Mouse (Mus musculus) heart, adult 2 months (tissue): ENCODE results near the gene Nfic. TPM values are rescaled to one million over a fixed set of nuclear protein-coding genes. Genes with fewer than 3 reads are reported as not detected.

ENCODE experiments used
- DNase-seq, 2 experiments: peaks; one replicate each; pipeline ENCODE4 v3.0.0; 2021
- H3K27ac ChIP-seq: fragments of 200-600 bp; 2 replicates; pipeline ENCODE4 v1.8.1; 2022
- H3K27me3 ChIP-seq: fragments of 200-500 bp; 2 replicates; pipeline ENCODE4 v1.6.1; 2012; ENCODE audit warnings: mild to moderate bottlenecking, low read length, inconsistent platforms, mixed read lengths; ENCODE audit not compliant: control insufficient read depth, insufficient read depth
- H3K36me3 ChIP-seq: fragments of 200-500 bp; 2 replicates; pipeline ENCODE4 v1.6.1; 2012; ENCODE audit warnings: low read length, inconsistent platforms; ENCODE audit not compliant: control insufficient read depth, insufficient read depth
- H3K4me1 ChIP-seq: fragments of 200-500 bp; 2 replicates; pipeline ENCODE4 v1.6.1; 2011; ENCODE audit warnings: low read length; ENCODE audit not compliant: control insufficient read depth, insufficient read depth
- H3K4me3 ChIP-seq: fragments of 200-600 bp; 2 replicates; pipeline ENCODE4 v1.8.1; 2022
- H3K79me2 ChIP-seq: fragments of 200-500 bp; replicated peaks from 2 replicates; pipeline ENCODE4 v1.6.1; 2012; ENCODE audit warnings: mild to moderate bottlenecking, inconsistent platforms, low read length, moderate library complexity, mixed read lengths; ENCODE audit not compliant: control insufficient read depth, insufficient read depth
- H3K9ac ChIP-seq: fragments of 200-500 bp; 2 replicates; pipeline ENCODE4 v1.6.1; 2012; ENCODE audit warnings: low read depth, mild to moderate bottlenecking, control low read depth, inconsistent platforms, low read length, mixed read lengths
- CTCF ChIP-seq: fragments of 200-600 bp; IDR thresholded peaks from 2 replicates; pipeline ENCODE4 v1.8.1; 2022; ENCODE audit warnings: antibody characterized with exemption, mild to moderate bottlenecking, moderate library complexity
- EP300 ChIP-seq: fragments of 200-500 bp; IDR thresholded peaks from 2 replicates; pipeline ENCODE4 v1.6.1; 2011; ENCODE audit warnings: low read depth, low read length, control low read depth; ENCODE audit not compliant: insufficient read depth
- POLR2A ChIP-seq: fragments of 200-500 bp; IDR thresholded peaks from 2 replicates; pipeline ENCODE4 v1.6.1; 2011; ENCODE audit warnings: mild to moderate bottlenecking, low read depth, low read length, control low read depth; ENCODE audit not compliant: insufficient read depth
- WGBS: fragments of 180-500 bp; shearing (Covaris S2); methylation state at CpG from one replicate; pipeline ENCODE4 v1.1.7; 2018; 5-methylcytosine and 5-hydroxymethylcytosine counted together
- intact Hi-C: fragments of 180-260 bp; cut with DNase I; formaldehyde crosslinking; loops from one replicate; pipeline ENCODE4 v1.15.1; 2025
- polyA plus RNA-seq: library from polyadenylated mRNA; depleted of rRNA; stranded (reverse); fragments of >200 nt; gene quantifications from 2 replicates; pipeline ENCODE4 v1.2.3, GENCODE M21; 2012
- total RNA-seq, 2 experiments: library from RNA; stranded (reverse); gene quantifications; 2 replicates each; pipeline ENCODE4 v1.2.3; 2021

The Nfic gene
- total and polyA plus RNA-seq, 3 experiments: 80.1 to 104 (median 94.2) TPM

DNA sequence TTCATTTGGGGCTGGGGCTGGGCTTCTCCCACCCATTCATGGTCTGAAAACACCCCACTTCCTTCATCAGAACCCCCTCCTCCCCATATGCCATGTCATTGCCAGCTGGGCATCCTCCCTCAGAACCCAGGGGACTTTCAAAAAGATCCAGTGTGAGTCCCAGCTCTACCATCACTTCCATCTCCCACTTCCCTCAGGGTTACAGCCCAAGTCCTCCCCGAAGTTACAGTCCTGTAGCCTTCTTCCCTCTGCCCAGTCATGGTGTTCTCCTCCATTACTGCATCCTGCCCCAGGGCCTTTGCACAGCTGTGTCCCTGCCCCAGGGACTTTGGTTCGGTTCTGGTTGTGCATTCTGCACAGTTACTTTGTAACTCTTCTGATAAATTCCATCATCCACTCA lies 1.3 kb downstream of the Nfic start:
- Histone ChIP-seq H3K79me2 (no peaks in the 10 kb centered on the region), H3K27ac (no peak overlapping the region), H3K27me3 (peaks cover 17% of the 10 kb centered on the region), H3K36me3 (no peaks in the 10 kb centered on the region), H3K4me1 (no peaks in the 10 kb centered on the region), H3K9ac (no peak overlapping the region), H3K4me3 (no peak overlapping the region)
- TF ChIP-seq POLR2A (no peak), EP300 (no peak), CTCF (no peak)
- WGBS: 61% methylated on average over 2 of the region's 2 CpGs
- intact Hi-C loops: loop anchor here (5.0 kb wide), 1 partner anchor 167 kb away; no protein-coding TSS in a partner anchor
- no peak for DNase-seq

DNA sequence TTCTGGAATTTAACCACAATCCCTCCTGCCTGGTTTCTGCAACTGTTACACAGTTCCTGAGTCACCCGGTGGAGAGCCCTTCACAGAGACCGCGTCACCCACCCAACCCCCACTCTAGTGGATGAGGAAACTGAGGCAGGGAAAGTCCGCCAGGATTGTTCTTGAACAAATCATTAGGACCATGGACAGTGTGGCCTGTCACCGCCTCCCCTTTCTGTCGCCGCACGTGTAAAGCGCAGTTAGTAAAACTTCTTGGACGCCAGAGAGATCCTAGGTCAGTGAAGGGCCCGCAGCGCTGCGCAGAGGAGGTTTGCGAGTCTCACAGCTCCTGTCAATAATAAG lies 2.5 kb downstream of the Nfic start:
- H3K4me3 ChIP-seq: no peak overlapping the region
- peaks cover 17% of the 10 kb centered on the region for H3K27me3 ChIP-seq
- TF ChIP-seq CTCF (no peak), POLR2A (no peak), EP300 (no peak)

DNA sequence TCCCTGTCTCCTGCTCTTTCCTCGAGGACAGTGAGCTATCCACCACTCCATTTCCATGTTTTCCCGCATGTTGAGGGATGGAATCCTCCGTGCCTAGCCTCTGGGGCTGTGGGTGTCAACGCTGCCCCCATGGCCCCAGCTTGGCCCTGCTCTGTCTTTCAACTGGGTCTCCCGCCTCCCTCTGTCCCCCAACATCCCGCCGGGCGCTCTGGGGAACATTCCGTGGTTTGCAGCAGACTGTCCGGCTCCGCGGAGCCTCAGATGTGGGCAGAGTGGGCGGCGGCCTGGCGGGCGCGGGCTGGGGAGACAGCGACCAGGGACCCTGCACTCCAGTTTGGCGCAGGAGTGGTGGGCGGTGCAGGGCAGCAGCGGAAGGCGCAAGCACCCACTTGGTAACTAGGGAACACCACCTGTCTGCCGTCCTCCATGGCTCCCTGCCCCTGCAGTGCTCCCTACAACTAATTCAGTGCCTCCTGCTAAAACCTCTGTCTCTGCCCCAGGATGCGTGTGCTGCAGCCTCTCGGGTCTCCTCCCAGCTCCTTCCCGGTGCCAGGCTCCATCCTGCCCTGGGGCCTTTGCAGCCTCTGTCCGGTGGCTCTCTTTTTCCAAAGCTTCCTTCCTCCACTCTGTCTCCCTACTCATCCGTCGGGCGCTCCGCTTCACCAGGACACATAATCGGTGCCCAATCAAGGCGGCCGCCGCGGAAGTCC lies 3.0 kb downstream of the Nfic start:
- intact Hi-C loops: loop anchor here (5.0 kb wide), 1 partner anchor 165 kb away; no protein-coding TSS in a partner anchor
- 4% methylated on average over 36 of the region's 36 CpGs for WGBS
- Histone ChIP-seq H3K27ac (no peak overlapping the region), H3K36me3 (no peaks in the 10 kb centered on the region), H3K27me3 (peaks cover 17% of the 10 kb centered on the region), H3K9ac (no peak overlapping the region), H3K4me3 (no peak overlapping the region), H3K79me2 (no peaks in the 10 kb centered on the region), H3K4me1 (no peaks in the 10 kb centered on the region)
- no peak for TF ChIP-seq POLR2A
- no peak for TF ChIP-seq EP300
- TF ChIP-seq CTCF: no peak
- no peak for DNase-seq

More for the DNA sequence above, 2.5 kb downstream of the Nfic start:
- H3K9ac ChIP-seq: no peak overlapping the region
- no peaks in the 10 kb centered on the region for H3K36me3 ChIP-seq
- DNase-seq: no peak
- WGBS: 4% methylated on average over 14 of the region's 14 CpGs
- H3K27ac ChIP-seq: no peak overlapping the region
- intact Hi-C loops: loop anchor here (5.0 kb wide), 1 partner anchor 166 kb away; no protein-coding TSS in a partner anchor
- no peaks in the 10 kb centered on the region for H3K79me2 ChIP-seq
- no peaks in the 10 kb centered on the region for H3K4me1 ChIP-seq

DNA sequence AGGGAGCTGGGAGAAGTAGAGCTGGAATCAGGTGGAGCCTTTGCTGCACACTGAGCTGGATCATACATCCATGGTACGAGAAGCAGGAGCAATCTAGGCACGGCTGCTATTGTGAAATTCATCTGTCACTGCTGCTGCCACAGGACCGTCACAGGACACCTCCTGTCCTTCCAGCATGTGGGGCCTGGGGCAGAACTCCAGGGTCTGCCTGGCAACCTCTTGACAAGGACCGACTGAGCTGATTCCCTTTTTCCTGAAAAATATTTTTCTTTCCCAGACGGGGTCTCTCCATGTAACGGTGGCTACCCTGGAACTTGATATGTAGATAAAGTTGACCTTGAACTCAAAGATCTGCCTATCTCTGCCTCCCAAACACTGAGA lies 4.1 kb downstream of the Nfic start:
- H3K4me1 ChIP-seq: no peaks in the 10 kb centered on the region
- WGBS: 24% methylated on average over 6 of the region's 6 CpGs
- TF ChIP-seq EP300 (no peak), CTCF (no peak), POLR2A (no peak)
- peaks cover 17% of the 10 kb centered on the region for H3K27me3 ChIP-seq
- no peak overlapping the region for H3K27ac ChIP-seq
- no peak overlapping the region for H3K9ac ChIP-seq
- intact Hi-C loops: loop anchor here (5.0 kb wide), 1 partner anchor 164 kb away; no protein-coding TSS in a partner anchor
- H3K4me3 ChIP-seq: no peak overlapping the region
- no peak for DNase-seq
- H3K79me2 ChIP-seq: no peaks in the 10 kb centered on the region
- H3K36me3 ChIP-seq: no peaks in the 10 kb centered on the region

DNA sequence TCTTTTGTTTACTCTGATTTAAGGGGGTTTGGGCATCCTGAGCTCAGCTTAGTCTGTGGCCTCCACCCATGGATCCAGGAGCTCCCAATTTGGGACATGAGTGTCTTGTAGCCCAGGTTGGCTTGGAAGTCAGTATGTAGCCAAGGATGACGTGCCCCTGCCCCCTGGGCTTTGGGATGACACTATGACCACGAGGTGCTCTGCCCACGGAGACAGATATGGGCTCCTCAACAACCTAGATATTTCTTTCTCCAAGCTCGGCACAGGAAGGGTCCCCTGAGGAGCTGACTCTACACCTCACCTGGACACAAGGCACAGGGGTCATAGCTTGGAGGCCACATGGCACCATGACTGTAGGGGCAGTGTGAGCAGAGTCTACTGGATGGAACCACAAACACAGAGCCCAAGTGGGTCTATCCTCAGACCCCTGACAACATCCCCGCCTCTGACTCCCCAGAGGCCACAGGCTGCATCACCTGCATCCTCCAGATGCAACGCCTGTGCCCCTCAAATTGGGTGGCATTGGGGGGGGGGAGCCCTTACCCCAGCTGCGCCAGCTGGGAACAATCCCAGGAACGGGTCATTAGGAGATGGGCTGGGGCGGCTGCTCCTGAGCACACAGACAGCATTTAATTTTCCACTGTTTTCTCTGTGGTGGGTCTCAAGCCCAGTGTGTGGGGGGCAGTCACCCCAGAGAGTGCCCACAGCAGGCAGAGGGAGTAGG lies 4.6 kb downstream of the Nfic start:
- no peak for DNase-seq
- Histone ChIP-seq H3K9ac (no peak overlapping the region), H3K79me2 (no peaks in the 10 kb centered on the region), H3K36me3 (no peaks in the 10 kb centered on the region), H3K27me3 (peaks cover 17% of the 10 kb centered on the region), H3K4me1 (no peaks in the 10 kb centered on the region), H3K27ac (no peak overlapping the region), H3K4me3 (no peak overlapping the region)
- 60% methylated on average over 9 of the region's 9 CpGs for WGBS
- TF ChIP-seq EP300 (no peak), POLR2A (no peak), CTCF (no peak)
- intact Hi-C loops: loop anchor here (1.0 to 5.0 kb wide), 3 partner anchors 56 to 164 kb away; partner anchors contain the start of gene Gm48552

DNA sequence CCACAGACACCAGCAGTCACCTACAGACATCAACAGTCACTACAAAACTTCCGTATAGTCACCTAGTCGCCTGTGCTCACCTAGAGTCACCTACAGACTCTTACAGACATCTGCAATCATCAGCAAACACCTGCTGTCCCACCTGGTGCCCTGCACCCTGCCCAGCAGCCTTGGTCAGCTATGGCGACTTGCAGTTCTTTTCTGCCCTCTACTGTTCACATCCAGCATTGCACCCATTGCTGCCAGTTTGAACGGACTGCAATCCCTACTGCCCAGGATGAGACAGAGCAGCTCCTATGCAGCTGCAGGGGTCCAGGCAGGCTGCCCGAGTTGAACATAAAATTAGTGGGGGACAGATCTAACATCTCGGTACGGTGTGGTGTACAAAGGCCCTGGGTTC lies 5.3 kb downstream of the Nfic start:
- peak; percentile 78 to 82 for DNase-seq
- peaks cover 17% of the 10 kb centered on the region for H3K27me3 ChIP-seq
- H3K79me2 ChIP-seq: no peaks in the 10 kb centered on the region
- no peaks in the 10 kb centered on the region for H3K36me3 ChIP-seq
- H3K27ac ChIP-seq: no peak overlapping the region
- TF ChIP-seq CTCF: no peak
- peak; percentile 98 for TF ChIP-seq EP300
- no peak overlapping the region for H3K4me3 ChIP-seq
- under 1% methylated on average over 7 of the region's 7 CpGs for WGBS
- H3K9ac ChIP-seq: no peak overlapping the region
- intact Hi-C loops: loop anchor here (1.0 to 5.0 kb wide), 3 partner anchors 55 to 163 kb away; partner anchors contain the start of gene Gm48552
- H3K4me1 ChIP-seq: no peaks in the 10 kb centered on the region
